Mouse (Mus musculus): ENCODE results near the gene Ppp2r5c.

DNA sequence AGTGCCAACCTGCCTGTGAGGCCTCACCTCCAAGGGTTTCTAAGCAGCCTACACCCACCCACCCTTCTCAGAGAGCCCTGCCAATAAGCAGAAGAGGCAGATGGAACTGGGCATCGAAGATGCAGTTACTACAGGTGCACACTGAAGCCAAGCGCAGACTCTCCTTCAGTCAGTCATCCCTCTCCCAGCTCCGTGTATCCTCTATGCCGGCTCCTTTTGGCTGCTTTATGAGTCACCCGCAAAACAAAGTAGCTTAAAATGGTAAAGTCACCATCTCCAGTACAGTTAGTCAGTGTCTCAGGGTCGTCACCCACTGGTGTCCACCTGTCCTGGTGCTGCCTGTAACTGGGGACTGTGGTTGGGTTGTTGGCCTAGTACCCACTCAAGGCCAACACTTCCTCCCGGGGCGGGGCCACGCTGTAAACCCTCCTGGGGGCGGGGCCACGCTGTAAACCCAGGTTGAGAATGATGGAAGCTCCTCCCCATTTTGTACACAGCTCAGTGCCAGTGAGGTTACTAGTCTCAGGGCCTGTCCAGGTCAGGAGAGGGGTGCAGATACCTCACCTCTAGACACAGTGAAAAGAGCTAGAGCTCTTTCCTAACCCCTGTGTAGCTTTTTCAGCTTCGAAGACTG is 17.5 kb upstream of the Ppp2r5c start:
- no peak for TF ChIP-seq GATA1 (IDR thresholded peaks at IDR 0.05; ENCODE audit: borderline replicate concordance, low read length)
- TF ChIP-seq FLI1 (IDR thresholded peaks at IDR 0.05; ENCODE audit: low read length) = no peak
